Mouse (Mus musculus) ovary, postnatal 10 days (tissue): ENCODE results near the gene Galk2.

Source experiments
- DNase-seq: peaks from one replicate; pipeline ENCODE4 v3.0.0; 2022; ENCODE audit warnings: low spot score

Gene Galk2

DNA sequence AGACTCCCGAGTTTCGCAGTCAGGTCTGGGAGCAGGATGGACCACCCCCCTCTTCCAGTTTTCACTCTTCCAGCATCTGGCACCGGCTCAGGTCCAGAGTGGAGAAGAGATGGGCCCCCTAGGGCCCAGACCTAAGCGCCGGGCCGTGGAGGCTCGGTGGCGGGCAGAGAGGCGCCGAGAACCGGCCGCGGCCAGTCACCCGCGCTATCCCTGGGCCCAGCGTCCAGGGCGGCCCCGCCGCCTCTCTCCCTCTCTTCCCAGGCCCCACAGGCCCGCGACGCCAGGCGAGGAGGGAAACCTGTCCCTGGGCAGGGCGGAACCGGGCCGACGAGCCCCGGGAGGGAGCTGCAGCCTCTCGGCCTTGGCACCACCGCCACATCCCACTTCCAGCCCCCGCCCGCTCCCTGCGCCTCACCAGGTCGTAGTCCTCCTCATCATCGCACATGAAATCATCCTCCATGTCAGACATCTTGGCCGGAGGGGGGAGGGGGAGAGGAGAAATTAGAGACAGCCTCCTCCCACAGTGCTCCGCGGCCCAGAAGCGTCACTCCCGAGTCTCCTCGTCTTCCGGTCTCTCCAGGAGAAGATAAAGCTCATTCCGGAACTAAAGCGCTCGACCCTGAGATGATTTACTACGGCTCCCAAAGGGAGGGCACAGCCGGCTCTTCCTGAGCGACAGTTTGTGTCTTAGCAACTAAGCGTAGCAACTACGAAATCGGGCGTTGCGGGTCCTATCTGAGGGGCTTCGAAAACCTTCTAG, at the start of gene Galk2, which contains the start of gene Cops2:
TSS of gene Galk2 (plus strand) at position 589 of the 760 bp plus-strand sequence.
TSS of gene Cops2 (minus strand) at position 619 of the 760 bp plus-strand sequence.
- DNase-seq: peak; percentile 72

DNA sequence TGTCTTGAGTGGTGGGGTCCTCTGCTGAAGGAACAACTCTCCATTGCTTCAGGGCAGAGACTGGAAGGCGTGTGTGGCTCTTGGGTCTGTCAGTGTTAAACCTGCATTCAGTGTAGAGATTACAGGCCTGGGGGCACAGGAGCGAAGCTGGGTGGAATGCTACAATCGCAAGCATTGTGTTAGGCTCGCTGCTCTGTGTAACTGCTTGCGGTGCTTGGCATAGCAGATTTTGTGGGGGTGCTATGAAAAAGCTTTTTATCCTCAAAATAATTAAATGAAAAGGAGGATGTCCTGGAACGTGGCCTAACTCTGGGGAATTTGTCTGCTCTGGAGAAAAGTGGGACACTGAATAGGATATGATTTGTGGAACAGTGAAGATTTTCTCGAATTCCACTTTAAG, 49.4 kb upstream of the Galk2 start:
- no peak for DNase-seq

DNA sequence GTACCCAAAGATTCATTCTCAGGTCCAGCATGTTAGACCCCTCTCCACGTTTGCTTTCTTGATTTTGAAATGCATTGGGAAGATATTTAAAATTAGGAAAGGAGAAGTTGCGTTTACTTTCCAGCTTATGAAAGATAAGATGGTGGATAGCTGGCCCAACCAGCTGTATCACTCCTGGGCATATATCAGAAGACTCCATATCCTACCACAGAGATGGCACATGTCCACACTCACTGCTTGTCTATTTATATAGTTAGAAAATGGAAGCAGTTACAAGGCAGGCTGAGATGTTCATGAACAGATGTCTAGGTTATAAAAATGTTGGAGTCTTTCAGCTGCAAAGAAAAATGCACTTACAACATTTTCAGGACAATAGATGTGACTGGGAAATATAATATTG, 47.6 kb upstream of the Galk2 start:
- no peak for DNase-seq

DNA sequence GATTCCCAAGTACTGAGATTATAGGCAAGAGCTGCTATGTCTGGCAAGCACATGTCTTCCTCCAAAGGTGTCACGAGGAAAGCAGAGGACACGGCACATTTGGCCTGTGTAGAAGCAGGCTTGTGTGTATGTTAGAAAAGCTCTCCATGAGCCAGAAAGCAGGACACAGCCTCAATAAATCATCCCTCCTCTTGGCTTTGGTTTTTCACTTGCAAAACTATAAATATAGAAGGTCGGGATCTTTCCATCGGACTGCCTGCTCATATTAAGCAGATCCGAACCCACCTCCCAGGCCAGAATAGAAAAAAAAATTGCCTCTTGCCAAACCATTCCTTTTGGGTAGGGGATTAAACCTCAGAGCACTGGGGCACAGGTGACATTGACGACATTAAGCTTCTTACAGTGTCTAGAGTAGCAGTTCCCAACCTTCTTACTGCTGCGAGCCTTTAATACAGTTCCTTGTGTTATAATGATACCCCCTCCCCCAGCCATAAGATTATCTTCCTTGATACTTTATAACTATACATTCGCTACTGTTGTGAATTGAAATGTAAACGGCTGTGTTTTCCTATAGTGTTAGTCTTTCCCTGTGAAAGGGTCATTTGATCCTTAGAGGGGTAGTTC, 44.8 kb upstream of the Galk2 start:
- DNase-seq: no peak

DNA sequence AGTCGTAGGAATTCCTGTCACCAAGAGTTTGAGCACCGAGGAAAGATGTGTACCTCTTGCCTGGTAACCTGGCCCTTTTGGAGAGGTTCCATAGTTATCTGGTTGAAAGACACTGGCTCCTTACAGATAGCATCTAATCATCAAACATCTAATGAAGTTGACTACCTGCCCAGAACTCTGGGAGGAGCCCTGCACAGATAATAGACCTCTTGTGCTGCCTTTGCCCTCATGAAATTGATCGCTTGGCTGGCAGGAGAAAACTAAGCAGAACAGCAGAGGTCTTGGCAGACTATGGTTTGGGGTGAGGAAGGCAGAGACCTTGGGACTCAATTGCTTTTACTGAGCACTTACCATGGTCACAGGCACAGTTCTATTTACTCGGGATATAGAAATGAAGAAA, 38.5 kb upstream of the Galk2 start:
- DNase-seq: no peak

DNA sequence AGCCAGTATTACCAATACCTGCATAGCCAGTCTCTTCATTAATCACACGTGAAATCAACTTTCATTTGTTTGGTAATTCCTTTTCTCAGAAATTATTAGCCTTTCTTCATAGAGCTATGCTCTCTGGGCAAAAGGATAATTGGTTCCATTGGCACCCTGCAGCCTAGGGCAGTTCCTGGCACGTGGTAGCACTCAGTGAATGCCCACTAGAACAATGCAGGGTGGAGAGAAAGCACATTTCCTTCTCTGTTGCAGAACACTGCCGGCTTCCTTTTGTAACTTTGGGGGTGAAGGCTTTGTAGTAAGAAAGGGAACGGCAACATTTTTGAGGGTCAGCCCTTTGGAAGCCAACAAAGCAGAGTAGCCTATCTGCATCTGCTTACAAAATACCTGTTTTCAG, 32.7 kb upstream of the Galk2 start:
- DNase-seq: no peak

DNA sequence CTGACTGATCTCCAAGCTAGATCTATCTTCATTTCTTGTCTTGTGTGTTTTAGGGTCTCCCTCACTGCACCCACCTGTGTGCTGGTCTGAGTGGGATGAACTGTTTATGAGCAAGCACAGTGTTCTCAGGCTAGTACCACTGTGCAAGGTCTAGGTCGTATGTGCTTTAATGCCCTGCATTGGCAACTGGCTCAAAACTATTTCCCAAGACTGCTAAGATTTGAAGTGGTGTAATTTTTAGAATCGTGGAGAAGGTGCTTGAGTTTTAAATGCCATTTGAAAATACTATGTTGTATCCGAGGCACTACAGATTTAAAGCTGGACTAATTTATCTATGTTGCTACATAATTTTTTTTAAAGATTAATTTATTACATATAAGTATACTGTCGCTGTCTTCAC, 31.0 kb upstream of the Galk2 start:
- no peak for DNase-seq

DNA sequence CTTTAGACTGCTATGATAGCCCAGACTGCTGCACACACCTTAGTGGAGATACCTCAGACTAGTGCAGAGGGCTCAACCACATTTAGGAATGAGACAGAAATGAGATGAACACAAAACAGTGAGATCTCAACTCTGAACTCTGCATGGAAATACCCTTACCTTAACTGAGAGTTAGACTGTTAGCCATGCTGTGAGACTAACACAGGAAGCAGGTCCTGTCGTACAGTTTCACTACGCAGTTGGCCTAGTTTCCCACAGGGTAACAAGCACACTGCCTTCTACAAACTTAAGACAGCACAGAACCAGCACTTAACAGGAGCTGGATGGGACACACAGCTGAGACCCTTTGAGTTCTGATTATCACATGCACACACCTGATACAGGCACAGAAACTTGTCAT, 29.0 kb upstream of the Galk2 start:
- DNase-seq: no peak

DNA sequence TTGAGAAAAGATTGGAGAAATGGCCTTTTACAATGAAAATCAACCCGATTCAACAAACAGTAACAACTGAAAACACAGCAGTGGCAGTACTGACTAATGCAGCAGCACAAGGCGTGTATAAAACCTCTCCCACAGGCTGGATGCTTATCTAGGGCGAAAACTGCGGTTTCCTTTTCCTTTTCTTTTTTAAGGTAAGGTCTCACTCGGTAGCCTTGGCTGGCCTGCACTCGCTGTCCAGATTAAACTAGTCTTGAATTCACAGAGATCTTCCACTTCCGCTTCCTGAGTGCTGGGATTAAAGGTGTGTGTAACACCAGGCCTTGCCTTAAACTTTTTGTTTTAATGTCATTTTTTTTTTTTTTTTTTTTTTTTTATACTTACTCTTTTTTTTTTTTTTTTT, 20.8 kb upstream of the Galk2 start:
- no peak for DNase-seq

DNA sequence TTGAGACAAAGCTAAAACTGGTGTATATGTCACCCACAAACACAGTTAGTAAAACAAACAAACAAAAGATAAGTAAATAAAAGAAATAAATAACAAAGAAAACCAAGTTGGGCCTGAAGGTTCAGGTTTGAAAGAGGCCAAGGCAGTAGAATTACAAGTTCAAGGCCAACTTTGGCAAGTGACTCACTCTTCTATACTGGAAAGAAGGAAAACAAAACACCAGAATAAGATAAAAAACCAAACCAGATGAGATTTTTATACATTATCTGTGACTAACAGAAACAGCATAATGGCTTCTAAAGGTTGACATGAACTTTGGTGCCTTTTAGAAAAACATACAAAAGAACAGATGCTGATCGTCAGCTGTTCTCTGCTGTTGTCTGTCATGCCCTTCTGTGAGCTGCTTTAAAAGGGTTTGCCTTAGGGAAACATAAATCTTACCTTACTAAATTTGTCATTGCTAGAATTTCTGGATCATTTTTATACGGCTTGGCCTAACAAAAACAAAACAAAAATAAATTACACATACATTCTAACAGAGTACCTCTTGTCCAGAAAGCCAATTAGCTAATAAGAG, 20.1 kb upstream of the Galk2 start:
- DNase-seq: no peak

DNA sequence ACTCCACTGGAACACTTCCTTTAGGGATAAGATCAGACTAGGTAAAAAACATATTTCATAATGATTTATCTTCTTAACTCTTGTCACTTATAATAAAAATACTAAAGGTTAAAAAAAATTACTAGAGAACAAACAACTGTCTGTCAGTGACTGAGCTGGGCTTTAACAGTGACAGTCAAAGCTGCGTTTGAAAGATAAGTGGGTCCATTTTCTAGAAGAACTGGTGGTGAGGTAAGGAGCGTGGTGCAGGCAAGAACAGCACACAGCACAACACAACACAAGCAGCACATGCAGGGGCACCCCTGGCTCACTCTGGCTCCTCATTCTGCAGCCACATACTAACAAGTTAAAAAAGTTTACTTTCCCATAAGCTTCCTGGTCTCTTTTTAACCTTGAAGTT, 7.7 kb upstream of the Galk2 start:
- no peak for DNase-seq

DNA sequence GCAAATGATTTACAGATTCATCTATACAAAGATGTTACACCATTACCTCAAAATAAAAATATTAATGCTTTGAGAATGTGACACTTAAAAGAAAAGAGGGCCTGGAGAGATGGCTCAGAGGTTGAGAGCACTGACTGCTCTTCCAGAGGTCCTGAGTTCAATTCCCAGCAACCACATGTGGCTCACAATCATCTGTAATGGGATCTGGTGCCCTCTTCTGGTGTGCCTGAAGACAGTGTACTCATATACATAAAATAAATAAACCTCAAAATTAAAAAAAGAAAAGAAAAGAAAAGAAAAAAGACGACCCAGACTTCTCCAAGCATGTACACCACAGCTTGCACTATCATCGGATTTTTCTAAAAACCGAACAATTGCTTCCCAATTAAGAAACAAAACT, 1.2 kb upstream of the Galk2 start:
- no peak for DNase-seq

DNA sequence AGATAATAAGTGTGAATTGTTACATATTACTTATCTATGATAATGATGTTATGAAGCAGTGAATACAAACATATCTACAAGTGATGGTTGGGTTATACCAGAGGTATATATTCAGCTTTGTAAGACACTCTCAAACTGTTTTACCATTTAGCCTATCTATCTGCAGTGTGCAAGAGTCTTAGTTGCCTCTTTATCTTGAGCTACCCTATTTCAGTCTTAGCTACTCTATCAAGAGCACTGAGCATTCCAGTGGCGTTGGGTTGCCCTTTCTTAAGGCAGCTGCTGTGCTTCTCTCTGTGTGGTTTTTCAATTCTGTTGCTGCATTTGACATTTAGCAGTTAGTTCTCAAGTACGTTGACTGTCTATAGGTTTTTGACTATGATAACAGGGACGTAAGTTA, 4.9 kb downstream of the Galk2 start:
- no peak for DNase-seq

DNA sequence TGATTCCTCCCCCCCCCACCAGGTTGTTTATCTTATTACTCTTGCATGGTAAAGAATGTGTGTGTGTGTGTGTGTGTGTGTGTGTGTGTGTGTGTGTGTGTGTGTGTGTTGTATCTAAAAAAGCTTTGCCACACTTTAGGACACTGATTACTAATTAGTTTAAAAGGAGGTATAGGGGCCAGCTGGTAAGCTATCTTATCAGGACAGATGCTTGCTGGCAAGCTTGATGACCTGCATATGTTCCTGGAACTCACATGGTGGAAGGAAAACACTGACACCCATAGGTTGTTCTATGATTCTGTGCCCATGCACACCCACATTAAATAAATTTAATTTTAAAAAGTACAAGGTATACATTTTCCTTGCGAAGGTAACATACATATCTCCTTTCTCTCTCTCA, 5.6 kb downstream of the Galk2 start:
- DNase-seq: no peak

DNA sequence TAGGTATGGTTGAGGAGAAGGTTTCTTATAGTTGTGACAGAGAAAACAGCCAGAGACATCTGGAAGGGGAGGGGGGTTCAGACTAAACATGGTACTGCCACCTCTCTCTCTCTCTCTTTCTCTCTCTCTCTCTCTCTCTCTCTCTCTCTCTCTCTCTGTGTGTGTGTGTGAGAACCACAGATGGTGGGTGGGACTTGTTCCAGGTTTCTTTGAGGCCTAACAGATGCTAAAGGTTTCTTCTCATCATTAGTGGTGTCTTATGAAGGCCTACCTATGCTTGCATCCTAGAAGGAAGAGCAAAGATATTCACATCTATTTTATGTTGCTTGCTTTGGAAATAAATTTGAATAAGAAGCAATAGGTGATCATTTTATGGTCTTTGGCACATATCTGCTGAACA, 6.7 kb downstream of the Galk2 start:
- DNase-seq: no peak

DNA sequence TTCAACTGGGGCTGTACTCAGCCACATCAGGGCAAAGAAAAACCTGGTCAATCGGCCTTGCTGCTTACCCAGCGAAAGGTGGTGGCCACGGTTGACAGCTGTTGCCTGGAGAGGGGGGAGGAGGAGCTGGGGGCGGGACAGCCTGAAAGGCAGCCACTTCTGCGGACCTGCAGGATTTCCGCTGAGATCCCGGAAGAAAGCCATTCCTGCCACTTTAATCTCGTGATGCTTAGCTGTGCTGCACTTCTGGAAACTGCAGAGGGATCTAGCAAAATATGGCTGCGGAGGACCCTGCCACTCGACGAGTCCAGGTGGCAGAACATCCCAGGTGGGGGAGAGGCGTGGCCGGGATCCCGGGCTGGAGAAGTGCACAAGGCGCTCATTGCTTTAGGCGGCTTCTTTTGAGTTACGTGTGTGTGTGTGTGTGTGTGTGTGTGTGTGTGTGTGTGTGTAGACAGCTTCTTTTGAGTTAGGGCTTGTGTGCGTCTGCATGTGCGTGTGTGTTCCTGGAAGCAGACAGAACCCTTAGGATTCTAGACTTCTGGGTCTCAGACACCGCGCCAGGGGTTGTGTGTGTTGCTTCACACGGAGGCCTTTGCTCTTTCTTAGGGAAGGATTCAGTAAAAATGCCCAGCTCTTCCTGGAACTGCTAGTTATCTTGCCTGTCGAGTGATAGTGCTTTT, 7.3 kb downstream of the Galk2 start:
- peak; percentile 13 for DNase-seq

DNA sequence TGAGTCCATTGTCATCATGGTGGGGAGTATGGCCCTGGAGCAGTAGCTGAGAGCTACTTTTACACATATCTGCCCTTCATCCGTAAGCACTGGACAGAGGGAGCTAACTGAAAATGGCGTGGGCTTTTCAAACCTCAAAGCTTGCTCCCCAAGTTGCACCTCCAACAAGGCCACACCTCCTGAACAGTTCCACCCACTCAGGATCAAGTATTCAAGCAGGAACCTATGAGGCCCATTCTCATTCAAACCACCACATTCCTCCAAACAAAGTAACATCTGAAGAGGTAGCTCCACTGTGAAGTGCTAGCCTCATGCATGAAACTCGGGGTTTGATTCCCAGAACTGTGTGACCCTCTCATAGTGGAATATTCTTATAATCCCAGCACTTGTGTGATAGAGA, 9.4 kb downstream of the Galk2 start:
- DNase-seq: no peak

DNA sequence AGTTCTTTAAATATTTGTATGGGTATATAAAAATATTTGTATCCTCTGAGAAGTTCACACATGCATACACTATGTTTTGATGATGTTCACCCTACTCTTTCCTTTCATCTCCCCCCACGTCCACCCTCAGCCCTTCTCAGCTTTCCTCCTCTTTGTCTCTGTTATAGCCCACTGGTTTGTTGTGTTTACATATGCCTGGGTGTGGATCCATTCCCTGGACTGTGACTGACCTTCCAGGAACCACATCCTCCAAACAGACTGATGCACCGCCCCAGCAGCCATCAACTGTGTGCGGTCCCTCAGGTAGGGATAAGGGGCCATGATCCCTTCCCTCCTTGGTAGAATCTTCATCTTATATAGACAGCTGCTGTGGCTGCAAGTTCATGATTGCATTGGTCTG, 11.2 kb downstream of the Galk2 start:
- DNase-seq: no peak

DNA sequence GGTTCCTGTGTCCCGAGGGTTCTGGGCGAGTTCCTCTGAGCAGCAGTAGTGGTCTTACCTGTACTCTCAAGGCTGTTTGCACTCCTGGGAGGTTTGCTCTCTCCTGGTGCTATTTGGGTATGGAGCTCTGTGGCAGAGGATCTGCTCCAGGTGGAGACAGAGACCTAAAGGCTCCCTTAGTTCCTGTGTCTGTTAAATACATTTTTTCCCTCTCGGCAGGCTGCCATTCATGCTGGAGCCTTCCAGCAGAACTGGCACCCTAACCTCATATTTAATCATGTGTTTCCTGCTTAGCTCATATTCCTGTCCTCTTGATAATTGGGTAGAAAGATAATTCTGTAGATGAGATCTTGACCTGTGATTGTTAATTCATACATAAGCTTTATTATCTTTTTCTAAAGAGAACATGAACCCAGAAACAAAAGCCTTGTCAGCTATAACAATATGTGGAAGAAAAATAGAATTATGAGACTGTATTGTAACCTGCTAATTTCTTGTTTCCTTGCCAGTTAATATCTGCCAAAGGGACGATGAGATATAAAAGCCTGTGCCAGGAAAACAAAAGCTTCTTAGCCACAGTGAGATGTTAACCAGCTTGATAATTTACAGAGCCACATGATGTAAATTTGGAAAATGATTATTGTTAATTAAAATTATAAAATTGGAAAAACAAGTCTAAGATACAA, 27.1 kb downstream of the Galk2 start:
- DNase-seq: no peak

DNA sequence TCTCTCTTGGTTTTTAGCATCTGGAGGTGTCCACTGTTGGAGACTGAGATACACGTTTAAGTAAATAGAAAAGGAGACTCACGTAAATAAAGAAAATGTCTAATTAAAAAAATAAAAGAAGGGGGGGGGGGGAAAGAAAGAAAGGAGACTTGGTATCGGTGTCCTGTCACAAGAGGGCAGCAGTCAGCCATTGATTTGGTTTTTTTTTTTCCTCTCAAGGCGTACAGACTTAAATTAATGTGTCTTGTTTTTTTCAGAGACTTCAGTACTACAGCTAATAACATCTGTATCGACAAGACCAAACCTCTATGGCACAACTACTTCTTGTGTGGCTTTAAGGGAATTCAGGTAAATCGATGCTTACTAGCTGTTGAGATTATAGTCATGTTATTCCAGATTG, 34.2 kb downstream of the Galk2 start:
- DNase-seq: no peak

DNA sequence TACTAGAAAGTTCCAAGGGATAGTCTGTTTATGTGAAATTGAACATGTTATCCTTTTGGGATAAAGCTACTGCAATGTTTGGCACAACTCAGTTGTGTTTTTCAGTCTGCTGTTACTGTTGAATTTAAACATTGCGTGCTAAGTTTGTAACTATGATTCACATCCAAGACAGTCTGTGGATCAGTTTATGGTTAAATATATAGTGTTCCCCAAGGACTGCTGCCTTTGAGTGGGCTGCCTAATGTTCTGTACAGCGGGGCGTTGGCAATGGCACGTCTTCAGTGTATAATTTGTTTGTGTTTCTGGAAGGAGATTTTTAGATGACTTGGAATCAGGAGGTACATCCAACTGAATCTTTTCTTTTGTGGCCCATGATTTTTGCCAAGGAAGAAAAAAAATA, 36.2 kb downstream of the Galk2 start:
- DNase-seq: no peak

DNA sequence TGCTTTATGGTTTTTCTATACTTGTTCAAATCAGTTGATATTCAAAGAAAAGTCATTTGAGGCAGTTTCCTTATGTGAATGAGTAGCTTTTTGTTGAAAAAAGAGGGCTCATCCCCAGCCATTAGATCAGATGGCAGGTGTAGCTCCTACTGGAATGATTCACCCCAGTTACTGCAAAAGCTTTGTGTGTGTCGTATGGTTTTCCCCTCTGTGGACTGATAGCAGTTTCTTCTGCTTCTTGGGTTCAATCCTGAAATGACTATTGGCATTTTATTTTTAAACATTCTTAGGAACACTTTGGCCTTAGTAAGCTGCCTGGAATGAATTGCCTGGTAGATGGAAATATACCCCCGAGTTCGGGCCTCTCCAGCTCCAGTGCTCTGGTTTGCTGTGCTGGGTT, 37.4 kb downstream of the Galk2 start:
- DNase-seq: no peak
